Mouse (Mus musculus): Measurements from ENCODE around the gene Jak2.

- no peak for TF ChIP-seq POLR2A (IDR thresholded peaks at IDR 0.05; ENCODE audit: low read depth, low read length)
- no peak for TF ChIP-seq CTCF (IDR thresholded peaks at IDR 0.05; ENCODE audit: extremely low read depth, insufficient read length, insufficient replicate concordance, low read depth, low read length)
These were observed 1.4 kb downstream of the Jak2 start for GRCm38 (mm10) chr19:29252831-29253545.
